Mouse (Mus musculus): ENCODE data around the gene Foxi2. TPM values are rescaled to one million over a fixed set of nuclear protein-coding genes. Genes with fewer than 3 reads are reported as not detected.

Gene Foxi2
- polyA plus RNA-seq, 1 experiment = not detected

GRCm38 (mm10) chr7:135397874-135398273 lies 12.2 kb upstream of the Foxi2 start:
- TF ChIP-seq FOSL1 (IDR thresholded peaks at IDR 0.05; ENCODE audit: insufficient read depth, low read length, poor library complexity, severe bottlenecking) = no peak
- no peak for TF ChIP-seq USF1 (IDR thresholded peaks at IDR 0.05; ENCODE audit: low read depth)
- TF ChIP-seq CEBPB (IDR thresholded peaks at IDR 0.05; ENCODE audit: low read depth) = no peak
- no peak for TF ChIP-seq MAX (IDR thresholded peaks at IDR 0.05)
- TF ChIP-seq CTCF (IDR thresholded peaks at IDR 0.05; ENCODE audit: control insufficient read depth, insufficient read depth, insufficient read length) = no peak
- TF ChIP-seq MYOD1 (IDR thresholded peaks at IDR 0.05; ENCODE audit: control insufficient read depth, insufficient read length, low read depth) = no peak
- no peak for TF ChIP-seq MYOG (IDR thresholded peaks at IDR 0.05; ENCODE audit: control insufficient read depth, extremely low read depth, insufficient read length)
- no peak overlapping the region for H3ac ChIP-seq (ENCODE audit: control insufficient read depth, insufficient read length, low read depth)

DNA sequence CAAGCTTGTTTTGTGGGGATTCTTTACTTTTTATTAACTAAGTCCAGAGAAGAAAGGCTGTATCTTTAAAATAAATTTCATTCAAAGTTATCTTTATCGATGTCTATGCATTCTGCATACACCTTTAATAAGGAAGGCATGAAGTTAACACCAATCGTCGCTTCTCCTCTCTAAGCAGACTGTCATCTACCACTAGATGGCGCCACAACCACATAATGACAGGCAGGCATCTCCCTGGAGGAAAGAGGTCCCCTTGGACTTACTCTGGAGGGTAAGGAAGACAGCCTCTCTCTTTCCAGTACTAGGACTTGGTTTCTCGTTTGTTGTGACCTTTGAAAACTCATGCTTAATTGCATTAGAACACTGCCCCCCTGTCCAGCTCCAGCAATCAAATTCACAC lies 6.7 kb upstream of the Foxi2 start:
- TF ChIP-seq MAX (IDR thresholded peaks at IDR 0.05) (no peak), USF1 (IDR thresholded peaks at IDR 0.05; ENCODE audit: low read depth) (no peak), CTCF (IDR thresholded peaks at IDR 0.05; ENCODE audit: control insufficient read depth, insufficient read depth, insufficient read length) (peak; percentile 48), MYOD1 (IDR thresholded peaks at IDR 0.05; ENCODE audit: control insufficient read depth, insufficient read length, low read depth) (no peak), MYOG (IDR thresholded peaks at IDR 0.05; ENCODE audit: control insufficient read depth, extremely low read depth, insufficient read length) (no peak)
- peaks cover 15% of the 10 kb centered on the region for H3K27me3 ChIP-seq (ENCODE audit: control insufficient read depth, insufficient read depth, insufficient read length)
- no peaks in the 10 kb centered on the region for H3K36me3 ChIP-seq (ENCODE audit: control insufficient read depth, insufficient read depth)
- H3K79me2 ChIP-seq (ENCODE audit: control insufficient read depth, insufficient read depth) = no peaks in the 10 kb centered on the region
- H3K79me3 ChIP-seq (ENCODE audit: low read depth) = no peaks in the 10 kb centered on the region
- no peak overlapping the region for H3K4me3 ChIP-seq (ENCODE audit: insufficient read depth, poor library complexity, severe bottlenecking)
- no peak overlapping the region for H3ac ChIP-seq (ENCODE audit: control insufficient read depth, insufficient read length, low read depth)

More at GRCm38 (mm10) chr7:135397874-135398273, 12.2 kb upstream of the Foxi2 start:
- Histone ChIP-seq H3K4me3 (ENCODE audit: insufficient read depth, poor library complexity, severe bottlenecking) (no peak overlapping the region), H3K27me3 (ENCODE audit: control insufficient read depth, insufficient read depth, insufficient read length) (peaks cover 4% of the 10 kb centered on the region), H3K36me3 (ENCODE audit: control insufficient read depth, insufficient read depth) (no peaks in the 10 kb centered on the region), H3K79me3 (ENCODE audit: low read depth) (no peaks in the 10 kb centered on the region), H3K79me2 (ENCODE audit: control insufficient read depth, insufficient read depth) (no peaks in the 10 kb centered on the region)

DNA sequence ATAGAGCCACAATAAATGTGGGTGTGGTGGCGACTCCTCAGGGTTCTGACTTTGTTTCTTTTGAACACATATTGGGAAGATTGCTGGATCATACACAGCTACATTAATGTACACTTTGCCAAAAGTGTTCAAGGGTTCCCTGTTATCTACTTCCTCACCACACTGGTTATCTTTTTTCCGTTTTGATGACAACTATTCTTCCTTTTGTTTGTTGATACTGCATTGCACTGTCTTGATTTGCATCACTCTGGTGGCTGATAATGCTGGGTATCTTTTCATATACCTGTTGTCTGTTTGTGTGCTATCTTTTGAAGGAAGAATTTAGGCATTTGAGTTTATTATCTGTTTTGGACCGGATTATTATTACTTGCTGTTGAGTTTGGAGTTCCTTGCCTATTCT lies 3.3 kb upstream of the Foxi2 start:
- no peak for TF ChIP-seq CTCF (IDR thresholded peaks at IDR 0.05; ENCODE audit: control insufficient read depth, insufficient read depth, insufficient read length)
- no peak for TF ChIP-seq USF1 (IDR thresholded peaks at IDR 0.05; ENCODE audit: low read depth)
- TF ChIP-seq MYOG (IDR thresholded peaks at IDR 0.05; ENCODE audit: control insufficient read depth, extremely low read depth, insufficient read length) = no peak
- no peak for TF ChIP-seq FOSL1 (IDR thresholded peaks at IDR 0.05; ENCODE audit: insufficient read depth, low read length, poor library complexity, severe bottlenecking)
- no peak for TF ChIP-seq MAX (IDR thresholded peaks at IDR 0.05)
- TF ChIP-seq MYOD1 (IDR thresholded peaks at IDR 0.05; ENCODE audit: control insufficient read depth, insufficient read length, low read depth) = no peak
- no peak for TF ChIP-seq CEBPB (IDR thresholded peaks at IDR 0.05; ENCODE audit: low read depth)
- peaks cover 40% of the 10 kb centered on the region for H3K27me3 ChIP-seq (ENCODE audit: control insufficient read depth, insufficient read depth, insufficient read length)
- no peaks in the 10 kb centered on the region for H3K79me2 ChIP-seq (ENCODE audit: control insufficient read depth, insufficient read depth)
- H3K79me3 ChIP-seq (ENCODE audit: low read depth) = no peaks in the 10 kb centered on the region
- H3K4me3 ChIP-seq (ENCODE audit: insufficient read depth, poor library complexity, severe bottlenecking) = no peak overlapping the region
- no peak overlapping the region for H3ac ChIP-seq (ENCODE audit: control insufficient read depth, insufficient read length, low read depth)
- H3K36me3 ChIP-seq (ENCODE audit: control insufficient read depth, insufficient read depth) = no peaks in the 10 kb centered on the region

- no peak for TF ChIP-seq USF1 (IDR thresholded peaks at IDR 0.05; ENCODE audit: low read depth)
- no peak for TF ChIP-seq CTCF (IDR thresholded peaks at IDR 0.05; ENCODE audit: control insufficient read depth, insufficient read depth, insufficient read length)
- TF ChIP-seq MYOG (IDR thresholded peaks at IDR 0.05; ENCODE audit: control insufficient read depth, extremely low read depth, insufficient read length) = no peak
- TF ChIP-seq MAX (IDR thresholded peaks at IDR 0.05) = no peak
- TF ChIP-seq FOSL1 (IDR thresholded peaks at IDR 0.05; ENCODE audit: insufficient read depth, low read length, poor library complexity, severe bottlenecking) = no peak
- no peak for TF ChIP-seq MYOD1 (IDR thresholded peaks at IDR 0.05; ENCODE audit: control insufficient read depth, insufficient read length, low read depth)
- TF ChIP-seq CEBPB (IDR thresholded peaks at IDR 0.05; ENCODE audit: low read depth) = no peak
- H3K79me2 ChIP-seq (ENCODE audit: control insufficient read depth, insufficient read depth) = no peaks in the 10 kb centered on the region
Measured at GRCm38 (mm10) chr7:135408501-135408900, 1.6 kb upstream of the Foxi2 start.

GRCm38 (mm10) chr7:135412357-135412756 lies 2.2 kb downstream of the Foxi2 start:
- TF ChIP-seq CTCF (IDR thresholded peaks at IDR 0.05; ENCODE audit: control insufficient read depth, insufficient read depth, insufficient read length) (no peak), USF1 (IDR thresholded peaks at IDR 0.05; ENCODE audit: low read depth) (no peak), CEBPB (IDR thresholded peaks at IDR 0.05; ENCODE audit: low read depth) (no peak), MYOG (IDR thresholded peaks at IDR 0.05; ENCODE audit: control insufficient read depth, extremely low read depth, insufficient read length) (no peak), MAX (IDR thresholded peaks at IDR 0.05) (no peak), MYOD1 (IDR thresholded peaks at IDR 0.05; ENCODE audit: control insufficient read depth, insufficient read length, low read depth) (no peak), FOSL1 (IDR thresholded peaks at IDR 0.05; ENCODE audit: insufficient read depth, low read length, poor library complexity, severe bottlenecking) (no peak)
- H3K79me2 ChIP-seq (ENCODE audit: control insufficient read depth, insufficient read depth) = no peaks in the 10 kb centered on the region
- peaks cover 65% of the 10 kb centered on the region for H3K27me3 ChIP-seq (ENCODE audit: control insufficient read depth, insufficient read depth, insufficient read length)

More at GRCm38 (mm10) chr7:135408501-135408900, 1.6 kb upstream of the Foxi2 start:
- H3K36me3 ChIP-seq (ENCODE audit: control insufficient read depth, insufficient read depth) = no peaks in the 10 kb centered on the region
- H3K27me3 ChIP-seq (ENCODE audit: control insufficient read depth, insufficient read depth, insufficient read length) = peaks cover 55% of the 10 kb centered on the region
- no peak overlapping the region for H3ac ChIP-seq (ENCODE audit: control insufficient read depth, insufficient read length, low read depth)
- no peak overlapping the region for H3K4me3 ChIP-seq (ENCODE audit: insufficient read depth, poor library complexity, severe bottlenecking)
- no peaks in the 10 kb centered on the region for H3K79me3 ChIP-seq (ENCODE audit: low read depth)

GRCm38 (mm10) chr7:135428840-135429239 lies 18.7 kb downstream of the Foxi2 start:
- no peak overlapping the region for H3K4me3 ChIP-seq (ENCODE audit: insufficient read depth, poor library complexity, severe bottlenecking)
- no peaks in the 10 kb centered on the region for H3K79me3 ChIP-seq (ENCODE audit: low read depth)
- no peaks in the 10 kb centered on the region for H3K79me2 ChIP-seq (ENCODE audit: control insufficient read depth, insufficient read depth)
- peaks cover 6% of the 10 kb centered on the region for H3K27me3 ChIP-seq (ENCODE audit: control insufficient read depth, insufficient read depth, insufficient read length)
- no peaks in the 10 kb centered on the region for H3K36me3 ChIP-seq (ENCODE audit: control insufficient read depth, insufficient read depth)
- no peak overlapping the region for H3ac ChIP-seq (ENCODE audit: control insufficient read depth, insufficient read length, low read depth)
- TF ChIP-seq MYOG (IDR thresholded peaks at IDR 0.05; ENCODE audit: control insufficient read depth, extremely low read depth, insufficient read length) = no peak
- TF ChIP-seq MYOD1 (IDR thresholded peaks at IDR 0.05; ENCODE audit: control insufficient read depth, insufficient read length, low read depth) = no peak
- TF ChIP-seq FOSL1 (IDR thresholded peaks at IDR 0.05; ENCODE audit: insufficient read depth, low read length, poor library complexity, severe bottlenecking) = no peak
- TF ChIP-seq CTCF (IDR thresholded peaks at IDR 0.05; ENCODE audit: control insufficient read depth, insufficient read depth, insufficient read length) = no peak
- no peak for TF ChIP-seq USF1 (IDR thresholded peaks at IDR 0.05; ENCODE audit: low read depth)
- TF ChIP-seq CEBPB (IDR thresholded peaks at IDR 0.05; ENCODE audit: low read depth) = no peak
- TF ChIP-seq MAX (IDR thresholded peaks at IDR 0.05) = no peak

More at GRCm38 (mm10) chr7:135412357-135412756, 2.2 kb downstream of the Foxi2 start:
- no peaks in the 10 kb centered on the region for H3K36me3 ChIP-seq (ENCODE audit: control insufficient read depth, insufficient read depth)
- no peaks in the 10 kb centered on the region for H3K79me3 ChIP-seq (ENCODE audit: low read depth)
- no peak overlapping the region for H3ac ChIP-seq (ENCODE audit: control insufficient read depth, insufficient read length, low read depth)
- no peak overlapping the region for H3K4me3 ChIP-seq (ENCODE audit: insufficient read depth, poor library complexity, severe bottlenecking)

Data from C2C12 (cell line).